Mouse (Mus musculus) embryo, embryonic 10.5 days (tissue): Measurements from ENCODE around the gene Gosr2.
A peak's percentile ranks its signal among the peaks of the same experiment; 100 is the strongest.

Experiments
- DNase-seq: peaks from one replicate; pipeline ENCODE4 v3.0.0-alpha.2; 2015; ENCODE audit warnings: low spot score

The Gosr2 gene

DNA sequence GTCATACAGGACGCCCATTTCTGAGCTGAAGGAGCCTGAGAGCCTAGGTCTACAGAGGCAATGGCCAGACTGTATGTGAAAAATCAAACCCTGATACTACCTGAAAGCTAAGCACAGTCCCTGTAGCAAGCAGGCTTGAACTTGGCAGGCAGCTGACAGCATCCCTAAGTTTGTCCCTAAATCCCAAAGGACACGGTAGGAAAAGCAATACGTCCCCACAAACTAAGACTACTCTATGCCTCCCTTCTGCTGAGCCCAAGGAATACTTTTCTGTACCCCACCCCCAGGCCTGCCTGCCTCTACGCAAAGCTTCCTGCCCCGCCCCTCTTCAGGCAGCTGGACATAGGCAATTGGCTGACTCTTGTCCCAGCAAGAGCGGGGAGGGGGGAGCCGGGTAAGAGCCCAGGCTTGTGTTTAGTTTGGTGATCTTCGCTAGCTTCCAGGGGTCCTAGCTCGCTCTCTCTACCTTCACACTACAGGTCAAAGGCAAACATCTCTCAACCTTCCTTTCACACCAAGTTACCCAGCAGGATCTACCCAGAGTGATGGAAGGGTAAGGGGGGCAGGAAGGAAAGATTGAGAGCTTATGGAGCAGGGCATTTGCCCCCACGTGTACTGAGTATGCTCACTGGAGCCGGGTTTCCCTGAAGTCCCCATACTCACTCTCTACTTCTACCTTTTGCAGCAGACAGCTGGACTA is 49.6 kb downstream of the Gosr2 start:
- peak; percentile 51 for DNase-seq

DNA sequence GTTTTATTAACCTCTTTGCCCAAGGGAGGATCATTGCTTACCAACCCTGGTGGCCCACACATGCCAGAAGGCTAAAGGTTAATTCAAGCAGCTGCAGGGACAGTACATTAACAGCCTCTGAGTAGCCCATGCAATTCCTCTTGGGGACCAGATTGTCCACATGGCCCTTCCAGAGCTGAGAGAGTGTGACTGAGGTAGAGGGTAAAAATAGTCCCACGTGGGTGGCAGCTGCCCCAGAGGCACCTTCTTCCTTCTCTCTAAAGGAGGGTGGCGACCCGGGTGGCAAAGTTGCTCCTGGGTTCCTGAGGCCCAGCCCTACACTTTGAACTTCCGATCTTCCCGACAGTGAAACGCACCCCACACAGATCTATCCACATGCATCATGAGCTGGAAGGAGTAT is 51.4 kb downstream of the Gosr2 start:
- DNase-seq, result no peak

DNA sequence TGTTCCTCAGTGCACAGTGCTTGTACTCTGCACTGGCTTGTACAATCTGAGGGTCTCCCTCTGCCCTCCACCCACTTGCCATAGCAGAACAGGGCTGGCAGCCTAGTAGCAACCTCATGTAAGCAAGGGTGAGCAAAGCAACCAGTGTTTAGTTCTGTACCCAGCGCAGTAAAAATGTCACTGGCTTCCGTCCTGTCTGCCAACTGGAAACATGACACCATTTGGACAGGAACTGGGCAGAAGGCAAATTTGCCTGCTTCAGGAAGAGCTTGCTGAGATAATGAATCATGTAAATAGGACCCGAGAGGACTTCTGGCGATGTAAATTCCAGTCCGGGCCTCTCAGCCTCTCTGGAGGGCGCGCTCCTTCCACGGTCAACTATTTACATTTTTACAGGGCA is 52.0 kb downstream of the Gosr2 start:
- DNase-seq, result no peak

DNA sequence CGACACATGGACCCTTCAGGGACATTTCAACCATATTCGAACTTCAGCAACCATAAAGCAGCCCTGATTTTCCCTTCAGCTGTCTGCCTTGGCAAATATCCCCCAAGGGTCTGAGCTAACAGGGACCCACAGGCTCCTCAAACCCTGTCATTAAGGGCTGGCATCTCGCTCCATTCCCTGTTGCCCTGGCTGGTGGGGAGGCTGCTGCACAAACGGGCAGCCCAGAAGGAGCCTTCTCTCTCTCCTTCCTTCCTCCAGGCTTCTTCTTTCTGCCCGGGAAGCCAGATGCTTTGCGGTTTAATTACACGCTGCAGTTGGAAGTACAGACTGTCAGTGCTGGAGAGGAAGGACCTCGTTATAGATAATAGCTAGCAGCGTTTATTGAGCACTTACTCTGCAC is 54.5 kb downstream of the Gosr2 start:
- no peak for DNase-seq

DNA sequence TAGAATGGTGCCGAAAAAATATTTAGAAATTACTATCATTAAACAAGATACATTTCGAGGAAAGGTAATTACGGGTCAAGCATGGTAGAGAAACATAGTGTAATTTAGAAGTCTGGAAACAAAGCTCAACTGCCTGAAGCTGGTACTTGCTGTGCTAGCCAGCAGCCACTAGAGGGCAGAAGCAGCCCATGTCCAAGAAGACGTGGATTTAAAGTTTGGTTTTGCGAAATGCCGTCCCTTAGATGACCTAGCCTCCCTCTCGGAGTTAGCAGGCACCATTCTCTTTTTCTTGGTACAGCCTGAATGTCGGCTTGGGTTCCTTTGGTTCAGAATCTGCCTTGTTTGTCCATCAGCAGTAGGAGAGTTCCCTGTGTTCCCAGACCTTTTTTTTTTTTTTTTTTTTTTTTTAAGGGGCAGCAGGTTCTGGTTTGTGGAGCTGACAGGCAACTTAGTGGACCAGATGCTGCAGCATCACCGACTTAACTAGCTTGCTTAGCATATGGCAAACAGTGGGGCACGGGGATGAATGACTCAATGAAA is 58.2 kb downstream of the Gosr2 start:
- peak; percentile 82 for DNase-seq

DNA sequence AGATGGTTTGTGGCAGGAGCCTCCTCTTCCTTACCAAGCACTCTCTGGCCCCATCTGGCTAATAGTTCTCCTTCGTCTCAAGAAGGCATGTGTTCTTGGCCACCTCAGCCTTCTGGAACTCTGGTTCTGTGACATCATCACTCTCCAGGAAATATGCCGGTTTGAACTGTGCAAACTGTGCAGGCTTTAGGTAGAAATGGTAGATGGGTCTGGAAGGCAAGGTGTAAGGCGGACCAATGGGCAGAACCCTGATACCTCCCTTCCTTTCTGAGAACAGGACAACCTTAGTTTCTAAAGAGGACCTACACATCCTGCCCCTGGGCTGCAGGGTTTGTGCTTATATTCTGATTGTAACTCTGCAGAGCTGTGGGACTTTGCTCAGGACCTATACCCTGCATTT is 58.9 kb downstream of the Gosr2 start, which contains the start of gene Lyzl6:
Lyzl6 (minus strand) TSS at position 101 of the 400 bp plus-strand sequence.
- no peak for DNase-seq

DNA sequence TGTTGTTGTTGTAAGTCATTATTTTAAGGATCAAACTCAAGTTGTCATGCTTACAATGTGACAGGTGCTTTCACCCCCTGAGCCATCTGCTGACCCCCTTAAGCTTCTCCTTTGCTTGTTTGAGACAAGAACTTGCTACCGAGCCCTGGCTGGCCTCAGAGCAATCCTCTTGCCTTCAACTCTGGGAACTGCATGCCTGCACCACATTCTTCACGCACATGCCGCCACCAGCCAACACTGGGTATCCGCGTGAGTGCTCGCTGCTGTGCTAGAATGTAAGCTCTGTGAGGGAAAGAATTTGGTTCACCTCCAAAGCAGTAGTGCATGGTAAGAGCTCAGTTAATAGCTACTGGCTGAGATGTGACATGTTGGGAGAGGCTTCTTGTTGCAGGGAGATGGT is 61.4 kb downstream of the Gosr2 start:
- DNase-seq, result no peak

DNA sequence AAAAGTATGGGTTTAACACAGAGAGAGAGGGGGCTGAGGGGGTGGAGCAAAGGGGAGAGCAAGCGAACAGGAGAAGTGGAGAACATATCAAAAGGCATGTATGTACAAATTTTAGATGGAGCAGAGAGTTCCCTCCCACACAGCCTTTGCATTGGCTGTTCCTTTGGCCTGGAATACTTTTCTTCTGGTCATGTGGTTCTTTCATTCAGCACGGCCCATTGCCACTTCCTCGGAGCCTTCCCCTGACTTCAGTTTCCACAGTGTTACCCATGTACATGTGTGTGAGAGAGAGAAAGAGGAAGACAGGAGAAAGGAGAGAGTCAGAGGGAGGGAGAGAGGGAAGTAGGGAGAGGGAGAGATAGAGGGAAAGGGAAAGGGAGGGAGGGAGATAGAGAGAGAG is 62.2 kb downstream of the Gosr2 start:
- DNase-seq, result no peak

DNA sequence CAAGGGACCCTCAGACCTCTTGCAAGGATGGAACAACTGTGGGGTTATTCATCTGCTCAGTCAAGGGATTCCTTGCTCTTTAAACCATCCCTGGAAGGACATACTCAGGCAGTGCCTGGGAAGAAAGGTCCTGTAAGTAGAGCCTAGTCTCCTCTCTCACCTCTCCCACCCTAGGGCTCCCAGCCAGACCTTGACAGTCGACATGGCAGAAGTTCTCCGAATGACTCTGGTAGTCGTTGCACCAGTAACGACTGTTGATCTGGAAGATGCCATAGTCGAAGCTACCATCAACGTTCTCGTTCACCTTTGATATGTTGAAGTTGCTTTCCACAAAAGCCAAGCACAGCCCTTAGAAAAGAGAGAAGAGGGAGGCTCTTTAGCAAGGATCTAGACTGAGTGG is 62.9 kb downstream of the Gosr2 start:
- DNase-seq, result no peak

DNA sequence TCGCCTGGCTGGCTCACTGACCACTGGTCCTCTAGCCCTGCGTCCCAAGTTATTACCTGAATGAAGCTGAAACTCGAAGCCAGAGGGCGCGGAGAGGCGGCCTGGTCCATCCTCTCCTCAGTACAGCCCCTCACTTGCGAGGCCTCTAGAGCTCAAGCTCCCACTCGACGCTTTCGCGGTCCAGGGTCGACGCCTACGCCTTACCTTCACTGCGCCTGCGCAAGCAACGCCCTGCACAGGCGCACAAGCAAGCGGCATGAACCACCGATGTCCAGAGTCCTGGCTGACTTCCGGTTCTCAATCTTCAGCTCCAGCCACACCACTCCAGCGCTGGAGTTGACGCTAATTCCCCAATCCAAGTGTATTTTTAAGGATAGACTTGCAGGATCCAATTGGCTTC is 70.2 kb downstream of the Gosr2 start:
- DNase-seq, result no peak
